ENCODE assay signal across 11 mouse cellular contexts in the genomic region with DNA sequence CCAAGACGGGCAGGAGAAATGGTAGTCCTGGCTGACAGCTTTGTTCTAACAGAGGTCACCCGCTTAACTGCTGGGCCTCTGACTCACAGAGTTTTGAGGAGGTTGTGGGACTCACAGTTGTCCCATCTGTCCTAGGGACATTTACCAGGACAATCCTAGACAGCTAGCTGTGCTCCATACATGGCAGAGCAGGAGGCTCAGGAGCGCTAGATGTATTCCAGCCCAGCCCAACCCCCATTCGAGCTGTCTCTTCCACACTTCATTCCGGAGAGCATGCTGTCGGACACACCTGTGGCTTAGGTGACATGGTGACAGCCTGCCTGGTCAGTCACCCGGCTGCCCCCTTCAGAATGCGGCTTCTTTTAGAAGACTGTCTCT. TPM values are rescaled to one million over a fixed set of nuclear protein-coding genes. Genes with fewer than 3 reads are reported as not detected.
DNase-seq lines count a peak whose midpoint lies in the region; ATAC-seq lines count a peak whose summit lies in the region.
"Had no signal": no experiment of that assay in that cellular context is flagged by ENCODE, and none has a peak within 500 bp of the region (broad histone marks: within the 10 kb centered on the region; RNA-seq: fewer than 3 reads in every experiment).

No protein-coding gene starts in this region.

- intact Hi-C loops in heart, postnatal 10 days (cut with DNase I), result no loop called here

- H3K4me3 ChIP-seq in heart, embryonic 13.5 days, result no peak overlapping the region
- H3K4me3 ChIP-seq in midbrain, embryonic 10.5 days, result no peak overlapping the region
- no peak overlapping the region for H3K4me3 ChIP-seq in midbrain, embryonic 11.5 days (ENCODE audit: low read depth, low read length)
- H3K4me3 ChIP-seq in intestine, embryonic 14.5 days (ENCODE audit: low read depth, low read length), result no peak overlapping the region
- H3K4me3 ChIP-seq in stomach, embryonic 14.5 days (ENCODE audit: low read depth, low read length), result no peak overlapping the region
- H3K4me3 ChIP-seq: erythroblast, embryonic 14.5 days had no signal

- peak overlapping the region; percentile 64 for H3K9ac ChIP-seq in heart, embryonic 13.5 days
- H3K9ac ChIP-seq in midbrain, embryonic 11.5 days (ENCODE audit: low read length), result no peak overlapping the region
- H3K9ac ChIP-seq in intestine, embryonic 14.5 days (ENCODE audit: low read length), result no peak overlapping the region
- no peak overlapping the region for H3K9ac ChIP-seq in stomach, embryonic 14.5 days (replicated peaks; ENCODE audit: low read depth, low read length)

- H3K4me2 ChIP-seq in heart, embryonic 13.5 days, result peak overlapping the region; percentile 27
- no peak overlapping the region for H3K4me2 ChIP-seq in midbrain, embryonic 11.5 days
- peak overlapping the region; percentile 24 for H3K4me2 ChIP-seq in intestine, embryonic 14.5 days (ENCODE audit: low read length)
- H3K4me2 ChIP-seq in stomach, embryonic 14.5 days (replicated peaks; ENCODE audit: low read depth, low read length), result no peak overlapping the region

- H3K36me3 ChIP-seq in heart, embryonic 13.5 days, result peaks cover 17% of the 10 kb centered on the region
- H3K36me3 ChIP-seq in midbrain, embryonic 10.5 days, result 0 out of 2 replicates have a peak, but pooled peaks cover 5% of the 10 kb centered on the region
- no peaks in the 10 kb centered on the region for H3K36me3 ChIP-seq in midbrain, embryonic 11.5 days (ENCODE audit: control insufficient read depth, insufficient read depth, low read length)
- H3K36me3 ChIP-seq in intestine, embryonic 14.5 days (ENCODE audit: control insufficient read depth, insufficient read depth, low read length), result no peaks in the 10 kb centered on the region
- no peaks in the 10 kb centered on the region for H3K36me3 ChIP-seq in stomach, embryonic 14.5 days (ENCODE audit: control insufficient read depth, insufficient read depth, low read length)

- no peak for ATAC-seq in heart, embryonic 13.5 days (ENCODE audit: extremely low read depth, insufficient number of reproducible peaks, low FRiP score, low TSS enrichment)
- ATAC-seq in midbrain, embryonic 11.5 days (ENCODE audit: low FRiP score), result no peak
- ATAC-seq in intestine, embryonic 14.5 days (replicated peaks; ENCODE audit: low FRiP score, low TSS enrichment, low read depth), result no peak
- no peak for ATAC-seq in stomach, embryonic 14.5 days (ENCODE audit: insufficient number of reproducible peaks, insufficient read depth, low FRiP score, low read depth)
- no peak for ATAC-seq in activated CD4-positive, CD25-positive, alpha-beta regulatory T cell, adult 4 months

- peaks cover 90% of the 10 kb centered on the region for H3K4me1 ChIP-seq in heart, embryonic 13.5 days
- H3K4me1 ChIP-seq in midbrain, embryonic 10.5 days, result peaks cover 61% of the 10 kb centered on the region
- peaks cover 6% of the 10 kb centered on the region for H3K4me1 ChIP-seq in midbrain, embryonic 11.5 days (ENCODE audit: control insufficient read depth, insufficient read depth, low read length)
- peaks cover 65% of the 10 kb centered on the region for H3K4me1 ChIP-seq in intestine, embryonic 14.5 days (replicated peaks; ENCODE audit: control insufficient read depth, insufficient read depth, low read length)
- peaks cover 65% of the 10 kb centered on the region for H3K4me1 ChIP-seq in stomach, embryonic 14.5 days (ENCODE audit: control insufficient read depth, insufficient read depth, low read length)

- 25% methylated on average over 8 of the region's 8 CpGs for WGBS in heart, embryonic 13.5 days
- 74% methylated on average over 8 of the region's 8 CpGs for WGBS in midbrain, embryonic 10.5 days
- WGBS in midbrain, embryonic 11.5 days, result 77% methylated on average over 8 of the region's 8 CpGs
- WGBS in intestine, embryonic 14.5 days, result 34% methylated on average over 8 of the region's 8 CpGs
- 33% methylated on average over 8 of the region's 8 CpGs for WGBS in stomach, embryonic 14.5 days

- H3K27ac ChIP-seq in heart, embryonic 13.5 days (replicated peaks), result peak overlapping the region; percentile 95
- H3K27ac ChIP-seq in midbrain, embryonic 10.5 days (replicated peaks), result 0 out of 2 replicates have a peak overlapping the region, but pooled peaks have one; percentile 55
- H3K27ac ChIP-seq in midbrain, embryonic 11.5 days (ENCODE audit: low read depth, low read length), result no peak overlapping the region
- peak overlapping the region; percentile 62 for H3K27ac ChIP-seq in intestine, embryonic 14.5 days (ENCODE audit: low read depth)
- H3K27ac ChIP-seq in stomach, embryonic 14.5 days (ENCODE audit: low read length), result peak overlapping the region; percentile 74; the same call in 1 of the 2 replicates

- DNase-seq in heart, postnatal 10 days, result no peak
- DNase-seq in midbrain, embryonic 10.5 days (ENCODE audit: low spot score), result no peak
- DNase-seq in midbrain, embryonic 11.5 days (ENCODE audit: low spot score, missing footprints), result no peak
- no peak for DNase-seq in intestine, embryonic 14.5 days (ENCODE audit: low spot score)
- DNase-seq in ovary, adult 18-20 months (ENCODE audit: low spot score), result no peak
- DNase-seq: adrenal gland, postnatal 36 days; spleen, adult 18-20 months had no signal

- no peaks in the 10 kb centered on the region for H3K27me3 ChIP-seq in heart, embryonic 13.5 days (replicated peaks)
- peaks cover 5% of the 10 kb centered on the region for H3K27me3 ChIP-seq in midbrain, embryonic 10.5 days (ENCODE audit: low read depth, poor library complexity, severe bottlenecking)
- no peaks in the 10 kb centered on the region for H3K27me3 ChIP-seq in midbrain, embryonic 11.5 days (ENCODE audit: control insufficient read depth, insufficient read depth, low read length)
- no peaks in the 10 kb centered on the region for H3K27me3 ChIP-seq in intestine, embryonic 14.5 days (replicated peaks; ENCODE audit: control insufficient read depth, insufficient read depth, low read length)
- no peaks in the 10 kb centered on the region for H3K27me3 ChIP-seq in stomach, embryonic 14.5 days (ENCODE audit: control insufficient read depth, insufficient read depth, low read length)

- no peaks in the 10 kb centered on the region for H3K9me3 ChIP-seq in heart, embryonic 13.5 days
- no peaks in the 10 kb centered on the region for H3K9me3 ChIP-seq in midbrain, embryonic 10.5 days (replicated peaks)
- H3K9me3 ChIP-seq in midbrain, embryonic 11.5 days (ENCODE audit: control insufficient read depth, low read length), result no peaks in the 10 kb centered on the region
- no peaks in the 10 kb centered on the region for H3K9me3 ChIP-seq in intestine, embryonic 14.5 days (ENCODE audit: control insufficient read depth, low read length)
- no peaks in the 10 kb centered on the region for H3K9me3 ChIP-seq in stomach, embryonic 14.5 days (ENCODE audit: control insufficient read depth, low read depth, low read length)

RNA-seq across cellular contexts. Expression of gene Pxn, which starts 22.9 kb away (rescaled TPM):
- polyA plus RNA-seq in heart, embryonic 13.5 days (2015; fragmentation: Nextera tagmentation; extraction: Ambion mirVana), result 29.7 and 31.7 TPM in 2 replicates
- 10 to 100 TPM; 58.9 to 64.7 TPM for total RNA-seq in heart, postnatal 10 days (2021)
- 27.9 and 28.9 TPM in 2 replicates for polyA plus RNA-seq in midbrain, embryonic 10.5 days (2016; fragmentation: Nextera tagmentation; extraction: Ambion mirVana)
- 7.3 and 7.7 TPM in 2 replicates for polyA plus RNA-seq in midbrain, embryonic 11.5 days (2014; fragmentation: Nextera tagmentation; extraction: Ambion mirVana)
- polyA plus RNA-seq in intestine, embryonic 14.5 days (2014; fragmentation: Nextera tagmentation; extraction: Ambion mirVana), result 16.8 and 19.3 TPM in 2 replicates
- polyA plus RNA-seq in stomach, embryonic 14.5 days (2014; fragmentation: Nextera tagmentation; extraction: Ambion mirVana), result 15.9 and 17.7 TPM in 2 replicates
- 10 to 100 TPM; 14.5 to 21.0 TPM for polyA plus RNA-seq in activated CD4-positive, CD25-positive, alpha-beta regulatory T cell, adult 4 months (2017; shearing (Covaris generic))

RNA-seq across cellular contexts. Expression of gene Rplp0, which starts 29.9 kb away (rescaled TPM):
- polyA plus RNA-seq in heart, embryonic 13.5 days (2015; fragmentation: Nextera tagmentation; extraction: Ambion mirVana), result 1,009 and 1,125 TPM in 2 replicates
- total RNA-seq in heart, postnatal 10 days (2021), result 100 to 1,000 TPM; 788 to 793 TPM
- 1,126 and 1,338 TPM in 2 replicates for polyA plus RNA-seq in midbrain, embryonic 10.5 days (2016; fragmentation: Nextera tagmentation; extraction: Ambion mirVana)
- 1,161 and 1,182 TPM in 2 replicates for polyA plus RNA-seq in midbrain, embryonic 11.5 days (2014; fragmentation: Nextera tagmentation; extraction: Ambion mirVana)
- polyA plus RNA-seq in intestine, embryonic 14.5 days (2014; fragmentation: Nextera tagmentation; extraction: Ambion mirVana), result 2,116 and 2,150 TPM in 2 replicates
- 1,866 and 1,880 TPM in 2 replicates for polyA plus RNA-seq in stomach, embryonic 14.5 days (2014; fragmentation: Nextera tagmentation; extraction: Ambion mirVana)
- 1,000 to 10,000 TPM; 4,414 to 4,537 TPM for polyA plus RNA-seq in activated CD4-positive, CD25-positive, alpha-beta regulatory T cell, adult 4 months (2017; shearing (Covaris generic))

RNA-seq across cellular contexts. Expression of gene Gcn1l1, which starts 35.7 kb away (rescaled TPM):
- 24.6 and 26.7 TPM in 2 replicates for polyA plus RNA-seq in heart, embryonic 13.5 days (2015; fragmentation: Nextera tagmentation; extraction: Ambion mirVana)
- 10 to 100 TPM; 47.2 to 51.7 TPM for total RNA-seq in heart, postnatal 10 days (2021)
- polyA plus RNA-seq in midbrain, embryonic 10.5 days (2016; fragmentation: Nextera tagmentation; extraction: Ambion mirVana), result 52.5 and 61.2 TPM in 2 replicates
- 27.6 and 32.2 TPM in 2 replicates for polyA plus RNA-seq in midbrain, embryonic 11.5 days (2014; fragmentation: Nextera tagmentation; extraction: Ambion mirVana)
- 43.6 and 44.8 TPM in 2 replicates for polyA plus RNA-seq in intestine, embryonic 14.5 days (2014; fragmentation: Nextera tagmentation; extraction: Ambion mirVana)
- polyA plus RNA-seq in stomach, embryonic 14.5 days (2014; fragmentation: Nextera tagmentation; extraction: Ambion mirVana), result 42.3 TPM in 2 replicates
- 10 to 100 TPM; 22.2 to 30.6 TPM for polyA plus RNA-seq in activated CD4-positive, CD25-positive, alpha-beta regulatory T cell, adult 4 months (2017; shearing (Covaris generic))

RNA-seq across cellular contexts. Expression of gene Sirt4, which starts 44.8 kb away (rescaled TPM):
- 18.9 and 19.8 TPM in 2 replicates for polyA plus RNA-seq in heart, embryonic 13.5 days (2015; fragmentation: Nextera tagmentation; extraction: Ambion mirVana)
- 10 to 100 TPM; 14.3 to 20.2 TPM for total RNA-seq in heart, postnatal 10 days (2021)
- 15.2 and 17.0 TPM in 2 replicates for polyA plus RNA-seq in midbrain, embryonic 10.5 days (2016; fragmentation: Nextera tagmentation; extraction: Ambion mirVana)
- 16.2 and 18.9 TPM in 2 replicates for polyA plus RNA-seq in midbrain, embryonic 11.5 days (2014; fragmentation: Nextera tagmentation; extraction: Ambion mirVana)
- 15.2 and 21.5 TPM in 2 replicates for polyA plus RNA-seq in intestine, embryonic 14.5 days (2014; fragmentation: Nextera tagmentation; extraction: Ambion mirVana)
- 20.9 and 23.5 TPM in 2 replicates for polyA plus RNA-seq in stomach, embryonic 14.5 days (2014; fragmentation: Nextera tagmentation; extraction: Ambion mirVana)
- 10 to 100 TPM; 10.4 to 14.9 TPM for polyA plus RNA-seq in activated CD4-positive, CD25-positive, alpha-beta regulatory T cell, adult 4 months (2017; shearing (Covaris generic))

Comparison
In these comparisons a context has a peak if more than half of its experiments do, and no peak if none do; other contexts are left out.
1. H3K4me2 ChIP-seq: peak in heart, embryonic 13.5 days (single experiment) and intestine, embryonic 14.5 days (single experiment); none in midbrain, embryonic 11.5 days (single experiment) and stomach, embryonic 14.5 days (single experiment).